Mouse (Mus musculus) ES-Bruce4 (cell line): ENCODE data around the gene Hipk2. TPM values are rescaled to one million over a fixed set of nuclear protein-coding genes. Genes with fewer than 3 reads are reported as not detected.

Experiments used
- H3K27ac ChIP-seq: 2 replicates; pipeline ENCODE4 v1.5.1; 2012; ENCODE audit warnings: low read length, inconsistent platforms; ENCODE audit not compliant: insufficient read depth
- H3K27me3 ChIP-seq: 2 replicates; pipeline ENCODE4 v1.6.1; 2012; ENCODE audit warnings: mild to moderate bottlenecking, low read length, inconsistent platforms; ENCODE audit not compliant: control insufficient read depth, poor library complexity, insufficient read depth, severe bottlenecking
- H3K36me3 ChIP-seq: 2 replicates; pipeline ENCODE4 v1.6.1; 2012; ENCODE audit warnings: inconsistent platforms, mild to moderate bottlenecking, low read length, moderate library complexity; ENCODE audit not compliant: control insufficient read depth, poor library complexity, insufficient read depth, severe bottlenecking
- H3K4me1 ChIP-seq: one replicate; pipeline ENCODE4 v1.8.1; 2011; ENCODE audit warnings: low read length; ENCODE audit not compliant: control insufficient read depth, insufficient read depth
- H3K4me3 ChIP-seq: 2 replicates; pipeline ENCODE4 v1.5.1; 2011; ENCODE audit warnings: low read depth, mild to moderate bottlenecking, low read length
- H3K9ac ChIP-seq: 2 replicates; pipeline ENCODE4 v1.6.1; 2012; ENCODE audit warnings: low read depth, mild to moderate bottlenecking, inconsistent platforms; ENCODE audit not compliant: poor library complexity, severe bottlenecking
- H3K9me3 ChIP-seq: replicated peaks from 2 replicates; pipeline ENCODE4 v1.6.1; 2012; ENCODE audit warnings: mild to moderate bottlenecking, low read length, inconsistent platforms; ENCODE audit not compliant: control insufficient read depth, poor library complexity, insufficient read depth, severe bottlenecking
- CTCF ChIP-seq: IDR thresholded peaks from one replicate; pipeline ENCODE4 v1.8.1; 2011; ENCODE audit warnings: low read depth, low read length
- EP300 ChIP-seq: IDR thresholded peaks from 2 replicates; pipeline ENCODE4 v1.6.1; 2011; ENCODE audit warnings: low read depth, low read length; ENCODE audit not compliant: insufficient read depth
- POLR2A ChIP-seq: IDR thresholded peaks from one replicate; pipeline ENCODE4 v1.8.1; 2011; ENCODE audit warnings: low read length; ENCODE audit not compliant: insufficient read depth
- polyA plus RNA-seq: library from polyadenylated mRNA; stranded (reverse); fragments of >200 nt; gene quantifications from 2 replicates; pipeline ENCODE4 v1.2.4, GENCODE M21; 2011; ENCODE audit warnings: low read depth; ENCODE audit not compliant: missing spikeins, insufficient read depth, insufficient read length

The Hipk2 gene
- polyA plus RNA-seq, 1 experiment, result 17.8 TPM

GRCm38 (mm10) chr6:38769627-38770026, 106.3 kb downstream of the Hipk2 start:
- peaks cover 3% of the 10 kb centered on the region; the same call in 1 of the 2 replicates for H3K9me3 ChIP-seq
- no peaks in the 10 kb centered on the region for H3K36me3 ChIP-seq
- H3K27ac ChIP-seq, result no peak overlapping the region
- no peak overlapping the region for H3K9ac ChIP-seq
- no peak for TF ChIP-seq POLR2A
- TF ChIP-seq EP300, result no peak
- no peak overlapping the region for H3K4me3 ChIP-seq
- H3K4me1 ChIP-seq, result no peaks in the 10 kb centered on the region
- no peaks in the 10 kb centered on the region for H3K27me3 ChIP-seq

DNA sequence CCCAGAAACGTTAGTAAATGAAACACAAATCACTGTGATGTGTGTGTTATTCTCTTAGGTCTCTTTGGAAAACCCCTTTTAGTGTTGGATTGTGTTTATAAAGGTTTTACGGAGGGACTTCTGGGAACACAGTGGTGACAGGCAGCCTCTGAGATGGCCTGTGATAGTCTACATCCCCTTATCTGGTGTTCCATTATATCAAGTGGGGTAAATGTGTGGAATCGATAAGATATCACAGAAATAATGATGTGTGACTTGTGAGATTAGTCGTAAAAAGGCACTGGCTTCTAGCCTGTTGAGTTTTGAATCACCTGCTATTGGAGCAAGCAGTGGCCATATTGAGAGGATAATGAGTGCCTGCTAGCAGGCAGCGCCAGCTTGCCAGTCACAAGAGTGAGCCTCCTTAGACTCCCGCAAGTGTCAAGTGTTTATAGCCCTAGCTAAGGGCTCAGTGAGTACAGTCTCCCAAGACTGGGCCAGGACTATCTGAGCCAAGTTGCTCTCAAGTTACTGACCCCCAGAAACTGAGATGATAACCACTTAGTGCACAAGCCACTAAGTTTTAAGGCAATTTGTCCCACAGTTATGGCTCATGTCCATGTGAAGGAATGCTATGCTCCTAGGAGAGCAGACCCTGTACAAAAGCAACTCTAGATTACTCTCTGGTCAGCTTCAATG, 113.2 kb downstream of the Hipk2 start:
- Histone ChIP-seq H3K4me3 (no peak overlapping the region), H3K27me3 (no peaks in the 10 kb centered on the region), H3K9me3 (no peaks in the 10 kb centered on the region; the same call in 1 of the 2 replicates), H3K27ac (no peak overlapping the region), H3K9ac (no peak overlapping the region), H3K36me3 (no peaks in the 10 kb centered on the region), H3K4me1 (no peaks in the 10 kb centered on the region)
- TF ChIP-seq EP300 (no peak), CTCF (no peak), POLR2A (no peak)

GRCm38 (mm10) chr6:38762006-38762405, 114.0 kb downstream of the Hipk2 start:
- no peak overlapping the region for H3K27ac ChIP-seq
- H3K9ac ChIP-seq, result no peak overlapping the region
- no peaks in the 10 kb centered on the region for H3K27me3 ChIP-seq
- no peaks in the 10 kb centered on the region for H3K36me3 ChIP-seq
- H3K4me1 ChIP-seq, result no peaks in the 10 kb centered on the region
- TF ChIP-seq EP300 (no peak), POLR2A (no peak), CTCF (no peak)
- H3K4me3 ChIP-seq, result no peak overlapping the region
- H3K9me3 ChIP-seq, result no peaks in the 10 kb centered on the region; the same call in 1 of the 2 replicates

- no peak overlapping the region for H3K9ac ChIP-seq
- no peaks in the 10 kb centered on the region for H3K4me1 ChIP-seq
- H3K36me3 ChIP-seq, result no peaks in the 10 kb centered on the region
- H3K4me3 ChIP-seq, result no peak overlapping the region
- no peaks in the 10 kb centered on the region for H3K9me3 ChIP-seq
- H3K27ac ChIP-seq, result no peak overlapping the region
- H3K27me3 ChIP-seq, result no peaks in the 10 kb centered on the region
- TF ChIP-seq EP300 (no peak), POLR2A (no peak), CTCF (no peak)
Measured at GRCm38 (mm10) chr6:38760911-38761706, 114.9 kb downstream of the Hipk2 start.

DNA sequence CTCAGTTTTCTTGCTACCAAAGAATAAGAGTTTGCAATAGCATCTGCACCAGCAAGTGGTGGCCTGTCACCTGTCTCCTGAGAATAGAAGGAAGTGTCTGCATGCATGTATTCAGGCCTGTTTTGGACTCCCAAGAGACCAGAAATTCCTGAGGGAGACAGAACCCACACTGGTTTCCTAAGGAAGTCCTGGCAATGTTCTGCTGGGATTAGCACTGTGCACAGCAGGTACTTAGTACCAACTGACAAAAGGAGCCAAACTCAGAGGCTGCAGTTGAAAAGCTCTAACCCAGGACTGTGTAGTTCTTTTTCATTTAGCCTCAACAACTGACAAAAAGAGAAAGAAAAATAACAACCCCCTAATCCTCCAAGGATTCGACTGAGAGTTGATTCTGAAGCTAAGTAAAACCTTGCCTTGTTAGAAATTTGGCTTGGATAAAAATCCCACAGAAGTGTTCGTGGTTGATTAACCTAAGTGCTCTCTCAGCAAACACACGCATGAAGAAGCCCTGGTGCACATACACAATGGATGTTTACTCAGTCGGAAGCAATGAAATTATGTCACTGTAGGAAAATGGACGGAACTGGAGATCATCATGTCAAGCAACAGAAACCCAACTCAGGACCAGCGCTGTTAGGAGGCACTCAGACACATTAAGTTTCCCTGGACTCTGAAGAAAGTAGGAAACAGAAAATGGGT, 115.9 kb downstream of the Hipk2 start:
- H3K4me3 ChIP-seq, result no peak overlapping the region
- TF ChIP-seq POLR2A, result no peak
- no peak for TF ChIP-seq EP300
- no peak for TF ChIP-seq CTCF
- H3K4me1 ChIP-seq, result no peaks in the 10 kb centered on the region
- H3K27ac ChIP-seq, result no peak overlapping the region
- H3K9me3 ChIP-seq, result no peaks in the 10 kb centered on the region
- H3K27me3 ChIP-seq, result no peaks in the 10 kb centered on the region
- H3K9ac ChIP-seq, result no peak overlapping the region
- H3K36me3 ChIP-seq, result no peaks in the 10 kb centered on the region

GRCm38 (mm10) chr6:38759186-38759585, 116.8 kb downstream of the Hipk2 start:
- TF ChIP-seq POLR2A (no peak), EP300 (no peak), CTCF (no peak)

More at GRCm38 (mm10) chr6:38759186-38759585, 116.8 kb downstream of the Hipk2 start:
- no peaks in the 10 kb centered on the region for H3K27me3 ChIP-seq
- H3K9ac ChIP-seq, result no peak overlapping the region
- H3K9me3 ChIP-seq, result no peaks in the 10 kb centered on the region
- no peak overlapping the region for H3K4me3 ChIP-seq
- H3K36me3 ChIP-seq, result no peaks in the 10 kb centered on the region
- no peaks in the 10 kb centered on the region for H3K4me1 ChIP-seq
- no peak overlapping the region for H3K27ac ChIP-seq
